Mouse (Mus musculus) limb, embryonic 11.5 days (tissue): ENCODE results near the gene Itpr1. TPM values are rescaled to one million over a fixed set of nuclear protein-coding genes. Genes with fewer than 3 reads are reported as not detected.

Source experiments
- ATAC-seq: fragments of 200-750 bp; cut with Nextera tagmentation; 2 replicates; pipeline ENCODE4 v1.8.0; 2017; ENCODE audit warnings: low read depth; ENCODE audit not compliant: insufficient number of reproducible peaks, low FRiP score, low TSS enrichment
- DNase-seq: peaks from one replicate; pipeline ENCODE4 v3.0.0-alpha.2; 2015; ENCODE audit warnings: low spot score
- H3K27ac ChIP-seq: fragments of 300-500 bp; sonication (generic); replicated peaks from 2 replicates; pipeline ENCODE4 v1.5.1; 2014; ENCODE audit warnings: low read depth, mild to moderate bottlenecking, low read length
- H3K27me3 ChIP-seq: fragments of 300-500 bp; sonication (generic); 2 replicates; pipeline ENCODE4 v1.6.1; 2014; ENCODE audit warnings: mild to moderate bottlenecking, low read length, mixed read lengths; ENCODE audit not compliant: control insufficient read depth, insufficient read depth
- H3K36me3 ChIP-seq: fragments of 300-500 bp; sonication (generic); 2 replicates; pipeline ENCODE4 v1.6.1; 2014; ENCODE audit warnings: mild to moderate bottlenecking, low read length, moderate library complexity, mixed read lengths; ENCODE audit not compliant: control insufficient read depth, insufficient read depth
- H3K4me1 ChIP-seq: fragments of 300-500 bp; sonication (generic); 2 replicates; pipeline ENCODE4 v1.6.1; 2014; ENCODE audit warnings: low read length, mixed read lengths; ENCODE audit not compliant: control insufficient read depth, insufficient read depth
- H3K4me2 ChIP-seq: fragments of 300-500 bp; sonication (generic); 2 replicates; pipeline ENCODE4 v1.6.1; 2014; ENCODE audit warnings: low read depth, mild to moderate bottlenecking, moderate library complexity; ENCODE audit not compliant: severe bottlenecking
- H3K4me3 ChIP-seq: fragments of 300-500 bp; sonication (generic); 2 replicates; pipeline ENCODE4 v1.5.1; 2014; ENCODE audit warnings: low read depth, low read length
- H3K9ac ChIP-seq: fragments of 300-500 bp; sonication (generic); 2 replicates; pipeline ENCODE4 v1.6.1; 2014; ENCODE audit warnings: mild to moderate bottlenecking, low read length
- H3K9me3 ChIP-seq: fragments of 300-500 bp; sonication (generic); 2 replicates; pipeline ENCODE4 v1.6.1; 2016; ENCODE audit warnings: low read length; ENCODE audit not compliant: control insufficient read depth
- WGBS: fragments of 180-500 bp; shearing (Covaris S2); extraction: QIAGEN DNeasy Blood & Tissue Kit; methylation state at CpG from one replicate; pipeline ENCODE4 v1.1.7; 2014; 5-methylcytosine and 5-hydroxymethylcytosine counted together
- polyA plus RNA-seq: library from polyadenylated mRNA; unstranded; fragments of >200 nt; fragmentation: Nextera tagmentation; extraction: Ambion mirVana; gene quantifications from 2 replicates; pipeline ENCODE4 v1.2.1, GENCODE M21; 2014

Itpr1 gene
- polyA plus RNA-seq, 1 experiment from 2014 or later: 6.4 TPM

GRCm38 (mm10) chr6:108570351-108571041 is 357.6 kb downstream of the Itpr1 start:
- Histone ChIP-seq H3K9me3 (no peaks in the 10 kb centered on the region), H3K4me3 (peak overlapping the region; percentile 12), H3K36me3 (no peaks in the 10 kb centered on the region), H3K27me3 (no peaks in the 10 kb centered on the region), H3K4me2 (peak overlapping the region; percentile 53), H3K4me1 (peaks cover 14% of the 10 kb centered on the region), H3K9ac (no peak overlapping the region; the same call in 1 of the 2 replicates), H3K27ac (0 out of 2 replicates have a peak overlapping the region, but pooled peaks have one; percentile 47)
- DNase-seq (peak; percentile 72), ATAC-seq (peak; percentile 55; the same call in 1 of the 2 replicates)
- 16% methylated on average over 11 of the region's 11 CpGs for WGBS

DNA sequence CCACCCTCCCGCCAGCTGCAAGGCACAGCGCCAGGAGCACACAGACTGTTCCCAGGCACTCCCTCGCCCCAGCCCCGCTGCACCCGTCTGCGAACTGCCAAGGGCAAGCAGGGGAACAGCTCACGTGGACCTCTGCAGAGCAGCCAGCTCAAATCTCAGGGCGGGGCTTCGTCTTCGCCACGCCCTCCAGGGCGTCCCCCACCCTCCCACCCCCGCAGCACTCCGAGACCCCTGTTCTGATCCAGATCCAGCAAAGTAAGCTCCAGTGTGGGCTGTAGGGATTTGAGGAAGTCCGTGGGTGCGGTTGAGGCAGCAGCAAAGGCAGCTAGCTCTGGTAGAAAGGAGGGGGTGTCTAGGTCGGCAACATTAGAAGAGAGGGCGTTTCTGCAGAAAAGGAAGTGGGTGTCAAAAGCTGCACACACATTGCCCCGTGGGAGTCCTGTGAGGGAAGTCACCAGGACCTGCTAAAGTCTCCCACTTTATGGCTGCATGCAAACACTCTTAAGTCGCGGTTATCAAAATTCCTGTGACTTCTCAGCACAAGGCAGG is 358.2 kb downstream of the Itpr1 start:
- DNase-seq (peak; percentile 80), ATAC-seq (peak; percentile 86)
- Histone ChIP-seq H3K9ac (no peak overlapping the region; the same call in 1 of the 2 replicates), H3K4me1 (peaks cover 14% of the 10 kb centered on the region), H3K4me3 (peak overlapping the region; percentile 12), H3K4me2 (peak overlapping the region; percentile 53), H3K27ac (0 out of 2 replicates have a peak overlapping the region, but pooled peaks have one; percentile 47), H3K36me3 (no peaks in the 10 kb centered on the region), H3K27me3 (no peaks in the 10 kb centered on the region), H3K9me3 (no peaks in the 10 kb centered on the region)
- WGBS: 2% methylated on average over 20 of the region's 21 CpGs

- ATAC-seq (no peak), DNase-seq (no peak)
- Histone ChIP-seq H3K4me3 (no peak overlapping the region), H3K9me3 (no peaks in the 10 kb centered on the region), H3K4me2 (no peak overlapping the region), H3K4me1 (peaks cover 14% of the 10 kb centered on the region), H3K9ac (no peak overlapping the region), H3K27me3 (no peaks in the 10 kb centered on the region), H3K36me3 (no peaks in the 10 kb centered on the region), H3K27ac (no peak overlapping the region)
- 63% methylated on average over 7 of the region's 7 CpGs for WGBS
Observed at GRCm38 (mm10) chr6:108572646-108573045, 359.8 kb downstream of the Itpr1 start.

DNA sequence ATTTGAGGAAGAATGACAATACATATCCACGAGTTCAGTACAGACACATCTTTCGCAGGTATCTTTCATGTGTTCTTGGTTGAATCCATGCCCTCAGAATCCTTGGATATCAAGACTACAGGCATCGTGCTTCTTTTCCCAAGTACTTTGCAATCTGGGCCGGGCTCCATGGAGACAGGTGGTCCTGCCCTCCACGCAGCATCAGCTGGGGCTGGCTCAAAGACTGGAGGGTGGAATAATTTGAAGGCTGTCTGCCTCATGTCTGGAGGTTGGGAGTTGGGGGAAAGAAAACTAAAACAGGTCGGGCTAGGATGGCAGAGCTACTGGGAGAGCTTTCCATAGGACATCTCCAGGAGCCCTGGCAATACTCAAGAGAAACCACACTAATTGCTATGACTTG is 364.2 kb downstream of the Itpr1 start:
- Histone ChIP-seq H3K4me2 (no peak overlapping the region), H3K4me3 (no peak overlapping the region)
- WGBS: 90% methylated on average over 6 of the region's 6 CpGs

GRCm38 (mm10) chr6:108588426-108588825 is 375.5 kb downstream of the Itpr1 start:
- no peak overlapping the region for H3K4me3 ChIP-seq

More for the DNA sequence above, 364.2 kb downstream of the Itpr1 start:
- ATAC-seq (no peak), DNase-seq (no peak)
- Histone ChIP-seq H3K27ac (no peak overlapping the region), H3K4me1 (no peaks in the 10 kb centered on the region), H3K36me3 (no peaks in the 10 kb centered on the region), H3K9me3 (no peaks in the 10 kb centered on the region), H3K27me3 (no peaks in the 10 kb centered on the region), H3K9ac (no peak overlapping the region)

GRCm38 (mm10) chr6:108592227-108592626 is 379.3 kb downstream of the Itpr1 start:
- no peaks in the 10 kb centered on the region for H3K4me1 ChIP-seq
- WGBS: 74% methylated on average over 8 of the region's 8 CpGs
- H3K27ac ChIP-seq: no peak overlapping the region
- H3K4me2 ChIP-seq: no peak overlapping the region
- H3K9me3 ChIP-seq: no peaks in the 10 kb centered on the region; the same call in 1 of the 2 replicates
- H3K36me3 ChIP-seq: no peaks in the 10 kb centered on the region
- no peak for ATAC-seq
- no peaks in the 10 kb centered on the region for H3K27me3 ChIP-seq
- no peak overlapping the region for H3K9ac ChIP-seq
- no peak overlapping the region for H3K4me3 ChIP-seq
- no peak for DNase-seq

More at GRCm38 (mm10) chr6:108588426-108588825, 375.5 kb downstream of the Itpr1 start:
- 85% methylated on average over 3 of the region's 3 CpGs for WGBS
- DNase-seq (no peak), ATAC-seq (no peak)
- Histone ChIP-seq H3K9ac (no peak overlapping the region), H3K27me3 (no peaks in the 10 kb centered on the region), H3K27ac (no peak overlapping the region), H3K4me1 (no peaks in the 10 kb centered on the region), H3K4me2 (no peak overlapping the region), H3K9me3 (no peaks in the 10 kb centered on the region; the same call in 1 of the 2 replicates), H3K36me3 (no peaks in the 10 kb centered on the region)

- no peak overlapping the region for H3K4me2 ChIP-seq
- ATAC-seq: no peak
- no peaks in the 10 kb centered on the region for H3K4me1 ChIP-seq
- H3K36me3 ChIP-seq: no peaks in the 10 kb centered on the region
- H3K27ac ChIP-seq: no peak overlapping the region
- no peak overlapping the region for H3K9ac ChIP-seq
- no peaks in the 10 kb centered on the region for H3K27me3 ChIP-seq
- no peaks in the 10 kb centered on the region; the same call in 1 of the 2 replicates for H3K9me3 ChIP-seq
- no peak for DNase-seq
- H3K4me3 ChIP-seq: no peak overlapping the region
- 72% methylated on average over 6 of the region's 6 CpGs for WGBS
Observed at GRCm38 (mm10) chr6:108592636-108593035, 379.7 kb downstream of the Itpr1 start.

DNA sequence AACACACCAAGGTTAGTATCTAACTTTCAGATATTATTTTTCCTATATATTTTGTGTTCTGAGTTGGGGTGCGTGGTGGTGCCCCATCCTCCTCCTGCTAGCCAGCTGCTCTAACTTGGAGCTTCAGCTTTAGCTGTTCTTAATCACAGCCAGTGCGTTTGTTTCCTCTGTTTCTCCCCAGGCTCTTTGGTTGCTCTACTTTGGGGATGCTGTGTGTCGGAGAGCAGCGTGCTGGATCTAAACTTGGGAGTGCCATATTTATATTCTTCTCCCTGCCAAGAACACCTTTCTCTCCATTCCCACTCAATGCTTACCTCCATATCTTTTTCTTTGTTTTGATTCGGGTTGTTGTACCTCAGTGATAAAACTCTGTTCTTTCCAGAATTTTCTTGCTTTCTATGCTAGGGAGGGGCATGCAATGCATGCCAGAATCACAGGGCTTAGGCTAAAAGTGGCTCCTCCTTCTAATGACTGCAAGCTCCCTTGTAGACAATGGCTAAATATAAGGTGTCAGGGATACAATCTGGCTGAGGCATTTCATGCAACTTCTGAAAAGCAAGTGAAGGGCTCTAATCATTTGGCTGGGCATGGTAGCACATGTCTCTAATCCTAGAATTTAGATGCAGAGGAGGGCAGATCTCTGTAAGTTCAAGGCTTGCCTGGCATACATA is 381.4 kb downstream of the Itpr1 start:
- no peaks in the 10 kb centered on the region for H3K9me3 ChIP-seq
- no peak overlapping the region for H3K9ac ChIP-seq
- DNase-seq (no peak), ATAC-seq (no peak)
- no peaks in the 10 kb centered on the region for H3K4me1 ChIP-seq
- H3K4me3 ChIP-seq: no peak overlapping the region
- H3K36me3 ChIP-seq: no peaks in the 10 kb centered on the region
- H3K27ac ChIP-seq: no peak overlapping the region
- no peak overlapping the region for H3K4me2 ChIP-seq
- WGBS: 82% methylated on average over 5 of the region's 5 CpGs
- no peaks in the 10 kb centered on the region for H3K27me3 ChIP-seq
